Mouse (Mus musculus): ENCODE data around the gene Faf1. TPM values are rescaled to one million over a fixed set of nuclear protein-coding genes. Genes with fewer than 3 reads are reported as not detected.

The Faf1 gene
- polyA plus RNA-seq, 1 experiment from 2014 or later = 17.9 TPM

DNA sequence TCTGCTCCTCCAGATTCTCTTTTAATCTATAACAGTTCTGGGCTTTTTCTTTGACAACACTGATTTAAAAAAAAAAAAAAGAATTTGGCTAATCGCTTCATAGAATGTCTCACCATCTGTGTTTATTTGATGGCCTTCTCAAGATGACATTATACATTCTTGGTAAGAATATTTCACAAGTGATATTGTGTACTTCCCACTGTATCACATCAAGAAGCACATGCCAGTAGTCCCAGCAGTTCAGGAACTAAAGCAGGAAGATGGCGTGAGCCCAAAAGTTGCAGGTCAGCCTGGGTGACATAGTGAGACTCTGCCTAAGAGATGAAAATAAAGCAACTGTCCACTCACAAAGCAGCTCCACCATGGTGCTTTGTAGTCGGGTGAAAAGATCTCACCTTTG is 34.9 kb upstream of the Faf1 start:
- Histone ChIP-seq H3K9me3 (ENCODE audit: low read length) (no peaks in the 10 kb centered on the region), H3K36me3 (ENCODE audit: insufficient read depth, low read length) (no peaks in the 10 kb centered on the region), H3K4me1 (ENCODE audit: insufficient read depth, low read depth, low read length) (no peaks in the 10 kb centered on the region), H3K27ac (ENCODE audit: low read length) (no peak overlapping the region), H3K4me2 (replicated peaks; ENCODE audit: low read depth, low read length) (no peak overlapping the region), H3K9ac (replicated peaks; ENCODE audit: low read depth) (no peak overlapping the region), H3K4me3 (ENCODE audit: low read depth, low read length) (no peak overlapping the region), H3K27me3 (replicated peaks; ENCODE audit: insufficient read depth, low read length) (no peaks in the 10 kb centered on the region)
- WGBS = 42% methylated on average over 3 of the region's 3 CpGs
- DNase-seq (ENCODE audit: low spot score) (peak; percentile 61), ATAC-seq (peak; percentile 68)
- no peak for TF ChIP-seq CTCF (IDR thresholded peaks at IDR 0.05)
- TF ChIP-seq EP300 (IDR thresholded peaks at IDR 0.05) = 0 out of 2 replicates have a peak, but pooled peaks have one; percentile 17

DNA sequence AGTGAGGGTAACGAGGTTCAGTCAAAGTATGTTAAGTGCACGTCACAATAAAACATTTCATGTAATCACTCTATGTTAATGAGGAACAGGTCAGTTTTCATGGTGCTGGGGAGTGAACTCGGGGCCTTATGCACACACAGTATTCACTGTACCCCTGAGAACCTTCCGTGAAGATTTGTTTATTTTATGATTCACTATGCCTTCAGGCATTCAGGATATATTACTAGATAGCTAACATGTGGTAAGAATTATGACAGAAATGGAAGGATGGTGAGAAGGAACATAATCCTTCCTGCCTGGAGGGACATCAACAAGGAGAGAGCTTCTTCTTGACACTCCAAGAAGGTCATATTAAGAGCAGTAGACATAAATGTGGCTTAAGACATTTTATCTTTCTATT is 29.1 kb upstream of the Faf1 start:
- H3K4me3 ChIP-seq (ENCODE audit: low read depth, low read length) = no peak overlapping the region
- no peaks in the 10 kb centered on the region for H3K36me3 ChIP-seq (ENCODE audit: insufficient read depth, low read length)
- no peak for TF ChIP-seq CTCF (IDR thresholded peaks at IDR 0.05)
- no peak for TF ChIP-seq EP300 (IDR thresholded peaks at IDR 0.05)
- 50% methylated on average over 4 of the region's 4 CpGs for WGBS
- no peak overlapping the region for H3K27ac ChIP-seq (ENCODE audit: low read length)
- no peaks in the 10 kb centered on the region for H3K27me3 ChIP-seq (replicated peaks; ENCODE audit: insufficient read depth, low read length)
- ATAC-seq (no peak), DNase-seq (ENCODE audit: low spot score) (no peak)
- H3K4me1 ChIP-seq (ENCODE audit: insufficient read depth, low read depth, low read length) = no peaks in the 10 kb centered on the region
- no peak overlapping the region for H3K4me2 ChIP-seq (replicated peaks; ENCODE audit: low read depth, low read length)
- no peaks in the 10 kb centered on the region for H3K9me3 ChIP-seq (ENCODE audit: low read length)
- H3K9ac ChIP-seq (replicated peaks; ENCODE audit: low read depth) = no peak overlapping the region

DNA sequence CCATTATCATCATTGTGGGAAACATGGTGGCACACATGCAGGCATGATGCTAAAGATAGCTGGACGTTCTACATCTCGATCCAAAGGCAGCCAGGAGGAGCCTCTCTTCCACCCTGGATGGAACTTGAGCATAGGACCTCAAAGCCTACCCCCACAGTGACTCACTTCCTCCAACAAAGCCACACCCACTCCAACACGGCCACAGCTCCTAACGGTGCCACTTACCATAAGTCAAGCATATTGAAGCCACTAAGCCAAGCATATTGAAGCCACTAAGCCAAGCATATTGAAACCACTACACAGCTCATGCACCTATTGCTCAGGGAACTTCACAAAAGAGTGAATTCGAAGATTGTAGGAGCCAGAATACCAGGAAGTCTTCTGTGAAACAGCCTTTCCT is 27.1 kb upstream of the Faf1 start:
- Histone ChIP-seq H3K9me3 (ENCODE audit: low read length) (no peaks in the 10 kb centered on the region), H3K9ac (replicated peaks; ENCODE audit: low read depth) (no peak overlapping the region), H3K36me3 (ENCODE audit: insufficient read depth, low read length) (no peaks in the 10 kb centered on the region), H3K27me3 (replicated peaks; ENCODE audit: insufficient read depth, low read length) (no peaks in the 10 kb centered on the region), H3K4me3 (ENCODE audit: low read depth, low read length) (no peak overlapping the region), H3K27ac (ENCODE audit: low read length) (no peak overlapping the region), H3K4me2 (replicated peaks; ENCODE audit: low read depth, low read length) (no peak overlapping the region), H3K4me1 (ENCODE audit: insufficient read depth, low read depth, low read length) (no peaks in the 10 kb centered on the region)
- TF ChIP-seq EP300 (IDR thresholded peaks at IDR 0.05) (no peak), CTCF (IDR thresholded peaks at IDR 0.05) (no peak)
- no peak for ATAC-seq
- WGBS = 75% methylated on average over 5 of the region's 5 CpGs
- no peak for DNase-seq (ENCODE audit: low spot score)

DNA sequence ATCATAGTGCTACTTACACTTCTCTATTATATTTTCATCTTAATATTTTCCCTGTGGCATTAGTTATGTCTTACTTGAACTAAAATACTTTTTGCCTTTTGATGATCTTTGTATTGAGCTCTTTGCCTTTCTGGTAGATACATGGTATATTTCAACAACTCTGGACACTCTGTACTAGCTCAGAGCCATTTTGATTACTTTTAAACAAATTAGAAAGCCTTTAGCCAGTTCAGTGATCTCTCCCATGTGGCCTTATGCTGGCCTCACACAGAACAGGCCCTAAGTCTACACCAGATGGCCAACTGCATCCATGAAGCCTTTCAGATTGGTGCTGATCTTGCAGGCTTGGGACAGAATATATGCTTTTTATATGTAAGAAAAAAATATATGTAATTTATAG is 23.1 kb upstream of the Faf1 start:
- H3K4me3 ChIP-seq (ENCODE audit: low read depth, low read length) = no peak overlapping the region
- H3K27me3 ChIP-seq (replicated peaks; ENCODE audit: insufficient read depth, low read length) = peaks cover 11% of the 10 kb centered on the region; the same call in 1 of the 2 replicates
- no peak for DNase-seq (ENCODE audit: low spot score)
- no peak overlapping the region for H3K9ac ChIP-seq (replicated peaks; ENCODE audit: low read depth)
- no peaks in the 10 kb centered on the region for H3K36me3 ChIP-seq (ENCODE audit: insufficient read depth, low read length)
- TF ChIP-seq CTCF (IDR thresholded peaks at IDR 0.05) = no peak
- no peak for TF ChIP-seq EP300 (IDR thresholded peaks at IDR 0.05)
- no peak for ATAC-seq
- no peak overlapping the region for H3K4me2 ChIP-seq (replicated peaks; ENCODE audit: low read depth, low read length)
- H3K4me1 ChIP-seq (ENCODE audit: insufficient read depth, low read depth, low read length) = peaks cover 3% of the 10 kb centered on the region; the same call in 1 of the 2 replicates
- H3K9me3 ChIP-seq (ENCODE audit: low read length) = no peaks in the 10 kb centered on the region
- H3K27ac ChIP-seq (ENCODE audit: low read length) = no peak overlapping the region

DNA sequence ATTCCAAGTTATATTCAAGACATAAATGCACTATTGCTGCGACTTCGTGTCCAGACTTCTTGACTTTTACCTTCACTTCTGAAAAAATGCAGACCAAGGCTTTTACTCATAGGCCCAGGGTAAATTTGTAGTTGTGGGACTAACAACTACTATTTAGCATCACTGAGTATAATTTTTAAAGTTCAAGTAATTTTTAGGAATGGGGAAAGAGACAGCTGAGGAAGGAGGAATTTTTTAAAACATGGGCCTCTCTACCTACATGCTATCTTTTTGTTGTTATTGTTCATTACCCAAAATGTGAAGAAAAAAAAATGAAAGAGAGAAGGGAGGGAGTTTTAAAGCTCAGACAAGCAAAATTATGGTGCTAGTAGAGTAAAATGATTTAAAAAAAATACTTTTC is 21.7 kb upstream of the Faf1 start:
- H3K27me3 ChIP-seq (replicated peaks; ENCODE audit: insufficient read depth, low read length) = peaks cover 11% of the 10 kb centered on the region; the same call in 1 of the 2 replicates
- no peak for TF ChIP-seq EP300 (IDR thresholded peaks at IDR 0.05)

DNA sequence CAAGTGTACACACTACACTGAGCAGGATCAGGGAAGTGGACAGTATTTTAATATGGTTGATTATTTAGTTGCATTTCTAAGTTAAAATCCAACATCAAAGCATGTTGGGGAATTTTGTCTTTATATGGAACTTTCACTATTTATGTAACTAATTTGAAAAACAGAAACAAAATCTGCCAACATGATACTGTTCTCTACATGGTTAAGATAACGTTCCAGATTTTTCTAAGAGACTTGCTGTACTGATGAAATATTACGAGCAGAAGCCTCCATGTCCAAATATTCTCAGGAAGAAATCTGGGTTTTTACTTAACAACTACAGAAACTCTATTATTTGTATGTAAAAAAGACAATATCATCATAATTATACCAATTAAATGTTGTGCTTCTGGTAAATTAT is 20.6 kb upstream of the Faf1 start:
- Histone ChIP-seq H3K9ac (replicated peaks; ENCODE audit: low read depth) (no peak overlapping the region), H3K9me3 (ENCODE audit: low read length) (no peaks in the 10 kb centered on the region), H3K36me3 (ENCODE audit: insufficient read depth, low read length) (no peaks in the 10 kb centered on the region), H3K4me3 (ENCODE audit: low read depth, low read length) (no peak overlapping the region), H3K27ac (ENCODE audit: low read length) (no peak overlapping the region), H3K27me3 (replicated peaks; ENCODE audit: insufficient read depth, low read length) (peaks cover 11% of the 10 kb centered on the region; the same call in 1 of the 2 replicates), H3K4me1 (ENCODE audit: insufficient read depth, low read depth, low read length) (peaks cover 3% of the 10 kb centered on the region; the same call in 1 of the 2 replicates), H3K4me2 (replicated peaks; ENCODE audit: low read depth, low read length) (no peak overlapping the region)
- TF ChIP-seq EP300 (IDR thresholded peaks at IDR 0.05) = no peak
- no peak for TF ChIP-seq CTCF (IDR thresholded peaks at IDR 0.05)
- 70% methylated on average over 2 of the region's 2 CpGs for WGBS
- ATAC-seq (no peak), DNase-seq (ENCODE audit: low spot score) (no peak)

More for the DNA sequence above, 21.7 kb upstream of the Faf1 start:
- no peak overlapping the region for H3K9ac ChIP-seq (replicated peaks; ENCODE audit: low read depth)
- no peak overlapping the region for H3K27ac ChIP-seq (ENCODE audit: low read length)
- no peak overlapping the region for H3K4me2 ChIP-seq (replicated peaks; ENCODE audit: low read depth, low read length)
- H3K36me3 ChIP-seq (ENCODE audit: insufficient read depth, low read length) = no peaks in the 10 kb centered on the region
- WGBS = 71% methylated on average over 2 of the region's 2 CpGs
- H3K9me3 ChIP-seq (ENCODE audit: low read length) = no peaks in the 10 kb centered on the region
- ATAC-seq = no peak
- H3K4me3 ChIP-seq (ENCODE audit: low read depth, low read length) = no peak overlapping the region
- no peak for DNase-seq (ENCODE audit: low spot score)
- peaks cover 3% of the 10 kb centered on the region; the same call in 1 of the 2 replicates for H3K4me1 ChIP-seq (ENCODE audit: insufficient read depth, low read depth, low read length)

DNA sequence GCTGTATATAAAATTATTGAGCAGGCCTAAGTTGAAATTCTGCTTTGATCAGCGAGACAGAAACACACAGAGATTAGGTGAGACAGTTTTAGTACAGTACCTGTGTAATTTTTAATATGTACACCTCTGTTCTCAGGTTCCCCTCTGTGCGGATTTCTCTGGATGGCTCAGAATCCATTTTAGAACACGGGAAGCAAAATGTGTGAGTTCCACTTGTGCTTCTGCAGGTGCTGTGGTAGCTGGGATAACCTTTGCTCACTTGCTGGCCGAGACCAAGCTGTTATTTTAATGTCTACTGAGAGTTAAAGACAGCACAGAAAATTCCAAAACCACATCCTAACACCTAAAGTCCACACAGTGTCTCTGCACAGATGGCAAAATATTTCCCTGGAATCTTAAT is 20.1 kb upstream of the Faf1 start:
- DNase-seq (ENCODE audit: low spot score) = no peak
- Histone ChIP-seq H3K27me3 (replicated peaks; ENCODE audit: insufficient read depth, low read length) (peaks cover 11% of the 10 kb centered on the region; the same call in 1 of the 2 replicates), H3K4me2 (replicated peaks; ENCODE audit: low read depth, low read length) (no peak overlapping the region; the same call in 1 of the 2 replicates), H3K27ac (ENCODE audit: low read length) (no peak overlapping the region), H3K4me3 (ENCODE audit: low read depth, low read length) (no peak overlapping the region), H3K9me3 (ENCODE audit: low read length) (no peaks in the 10 kb centered on the region), H3K4me1 (ENCODE audit: insufficient read depth, low read depth, low read length) (peaks cover 3% of the 10 kb centered on the region; the same call in 1 of the 2 replicates), H3K9ac (replicated peaks; ENCODE audit: low read depth) (no peak overlapping the region), H3K36me3 (ENCODE audit: insufficient read depth, low read length) (no peaks in the 10 kb centered on the region)
- 53% methylated on average over 4 of the region's 4 CpGs for WGBS
- TF ChIP-seq CTCF (IDR thresholded peaks at IDR 0.05) (no peak), EP300 (IDR thresholded peaks at IDR 0.05) (no peak)
- no peak for ATAC-seq

Measured in lung, postnatal 0 days (tissue).